Mouse (Mus musculus) midbrain, postnatal 0 days (tissue): ENCODE data around the gene Pex14. TPM values are rescaled to one million over a fixed set of nuclear protein-coding genes. Genes with fewer than 3 reads are reported as not detected.

Experiments used
- ATAC-seq: fragments of 200-750 bp; cut with Nextera tagmentation; 2 replicates; pipeline ENCODE4 v1.8.0; 2017; ENCODE audit warnings: moderate number of reproducible peaks, mild to moderate bottlenecking, moderate TSS enrichment, moderate library complexity; ENCODE audit not compliant: low FRiP score
- DNase-seq: peaks from one replicate; pipeline ENCODE4 v3.0.0-alpha.2; 2015; ENCODE audit warnings: low spot score
- H3K27ac ChIP-seq: fragments of 300-500 bp; sonication (generic); 2 replicates; pipeline ENCODE4 v1.5.1; 2014; ENCODE audit warnings: low read depth, mild to moderate bottlenecking, low read length, mixed read lengths
- H3K27me3 ChIP-seq: fragments of 300-500 bp; sonication (generic); 2 replicates; pipeline ENCODE4 v1.6.1; 2014; ENCODE audit warnings: low read length, control low read depth, mixed read lengths; ENCODE audit not compliant: insufficient read depth
- H3K36me3 ChIP-seq: fragments of 300-500 bp; sonication (generic); 2 replicates; pipeline ENCODE4 v1.6.1; 2014; ENCODE audit warnings: low read length, control low read depth, mixed read lengths; ENCODE audit not compliant: insufficient read depth
- H3K4me1 ChIP-seq: fragments of 300-500 bp; sonication (generic); 2 replicates; pipeline ENCODE4 v1.6.1; 2014; ENCODE audit warnings: mild to moderate bottlenecking, control low read depth, antibody characterized with exemption, low read length, mixed read lengths; ENCODE audit not compliant: insufficient read depth
- H3K4me2 ChIP-seq: fragments of 300-500 bp; sonication (generic); 2 replicates; pipeline ENCODE4 v1.6.1; 2014; ENCODE audit warnings: low read depth, mild to moderate bottlenecking, low read length, mixed read lengths; ENCODE audit not compliant: poor library complexity, severe bottlenecking
- H3K4me3 ChIP-seq: fragments of 300-500 bp; sonication (generic); 2 replicates; pipeline ENCODE4 v1.5.1; 2014; ENCODE audit warnings: low read depth, mild to moderate bottlenecking, low read length, moderate library complexity
- H3K9ac ChIP-seq: fragments of 300-500 bp; sonication (generic); replicated peaks from 2 replicates; pipeline ENCODE4 v1.6.1; 2014; ENCODE audit warnings: mild to moderate bottlenecking, low read length, moderate library complexity, mixed read lengths; ENCODE audit not compliant: poor library complexity, severe bottlenecking
- H3K9me3 ChIP-seq: fragments of 300-500 bp; sonication (generic); 2 replicates; pipeline ENCODE4 v1.6.1; 2016; ENCODE audit warnings: low read length, control low read depth
- CTCF ChIP-seq: IDR thresholded peaks from 2 replicates; pipeline ENCODE4 v1.5.1; 2016; ENCODE audit warnings: antibody characterized with exemption, mild to moderate bottlenecking
- WGBS: fragments of 180-500 bp; shearing (Covaris S2); extraction: QIAGEN DNeasy Blood & Tissue Kit; methylation state at CpG from one replicate; pipeline ENCODE4 v1.1.7; 2014; 5-methylcytosine and 5-hydroxymethylcytosine counted together
- polyA plus RNA-seq: library from polyadenylated mRNA; unstranded; fragments of >200 nt; fragmentation: Nextera tagmentation; extraction: Ambion mirVana; gene quantifications from 2 replicates; pipeline ENCODE4 v1.2.1, GENCODE M21; 2015
- total RNA-seq: library from RNA; depleted of rRNA; stranded (reverse); fragments of >200 nt; gene quantifications from 2 replicates; pipeline ENCODE4 v1.2.3, GENCODE M21; 2014

Gene Pex14
- total and polyA plus RNA-seq, 2 experiments from 2014 or later: 62.5 to 74.0 TPM

DNA sequence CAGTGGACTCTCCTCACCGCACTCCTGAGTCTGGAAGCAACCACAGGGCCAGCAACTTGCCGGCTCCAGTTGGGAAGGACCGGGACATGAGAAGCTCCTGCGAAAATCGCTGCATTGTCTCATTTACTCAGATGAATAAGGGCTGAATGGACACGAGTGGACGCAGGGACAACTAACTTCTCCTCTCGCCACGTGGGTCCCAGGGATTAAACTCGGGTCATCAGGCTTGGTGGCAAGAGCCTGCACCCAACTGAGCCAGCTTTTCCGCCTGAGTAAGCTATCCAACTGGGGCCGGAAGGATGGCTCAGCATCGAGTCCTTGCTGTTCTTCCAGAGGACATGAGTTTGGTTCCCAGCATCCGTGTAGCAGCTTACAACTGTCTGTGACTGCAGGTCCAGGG is 126.3 kb downstream of the Pex14 start:
- no peak for DNase-seq
- H3K27me3 ChIP-seq: no peaks in the 10 kb centered on the region
- H3K4me3 ChIP-seq: no peak overlapping the region
- 41% methylated on average over 14 of the region's 14 CpGs for WGBS
- H3K27ac ChIP-seq: no peak overlapping the region
- no peak for ATAC-seq
- H3K9ac ChIP-seq: no peak overlapping the region
- H3K4me1 ChIP-seq: no peaks in the 10 kb centered on the region
- TF ChIP-seq CTCF: no peak
- no peak overlapping the region for H3K4me2 ChIP-seq
- no peaks in the 10 kb centered on the region for H3K36me3 ChIP-seq
- H3K9me3 ChIP-seq: no peaks in the 10 kb centered on the region

DNA sequence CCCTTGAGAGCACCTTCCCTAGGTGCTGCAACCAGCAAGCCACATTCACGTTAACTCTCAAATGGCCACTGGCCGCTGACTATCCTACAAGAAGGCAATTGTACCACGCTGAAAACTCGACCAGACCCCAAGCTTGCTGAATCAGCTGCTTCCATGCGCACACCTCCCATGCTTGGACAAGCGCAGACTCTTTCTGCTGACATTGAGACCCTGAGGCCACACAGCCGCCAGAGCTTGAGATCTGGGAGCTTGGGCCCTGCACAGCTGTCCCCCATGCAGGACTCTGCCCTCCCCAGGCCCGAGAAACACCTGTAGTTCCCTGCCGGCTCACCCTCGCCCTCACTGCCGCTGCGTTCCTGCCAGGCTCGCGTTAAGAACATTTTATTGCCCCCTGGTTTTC is 127.0 kb downstream of the Pex14 start:
- WGBS: 82% methylated on average over 14 of the region's 14 CpGs
- Histone ChIP-seq H3K27ac (no peak overlapping the region), H3K9ac (no peak overlapping the region), H3K4me2 (no peak overlapping the region), H3K4me3 (no peak overlapping the region), H3K9me3 (no peaks in the 10 kb centered on the region), H3K36me3 (no peaks in the 10 kb centered on the region), H3K27me3 (no peaks in the 10 kb centered on the region), H3K4me1 (no peaks in the 10 kb centered on the region)
- DNase-seq (no peak), ATAC-seq (no peak)
- no peak for TF ChIP-seq CTCF

DNA sequence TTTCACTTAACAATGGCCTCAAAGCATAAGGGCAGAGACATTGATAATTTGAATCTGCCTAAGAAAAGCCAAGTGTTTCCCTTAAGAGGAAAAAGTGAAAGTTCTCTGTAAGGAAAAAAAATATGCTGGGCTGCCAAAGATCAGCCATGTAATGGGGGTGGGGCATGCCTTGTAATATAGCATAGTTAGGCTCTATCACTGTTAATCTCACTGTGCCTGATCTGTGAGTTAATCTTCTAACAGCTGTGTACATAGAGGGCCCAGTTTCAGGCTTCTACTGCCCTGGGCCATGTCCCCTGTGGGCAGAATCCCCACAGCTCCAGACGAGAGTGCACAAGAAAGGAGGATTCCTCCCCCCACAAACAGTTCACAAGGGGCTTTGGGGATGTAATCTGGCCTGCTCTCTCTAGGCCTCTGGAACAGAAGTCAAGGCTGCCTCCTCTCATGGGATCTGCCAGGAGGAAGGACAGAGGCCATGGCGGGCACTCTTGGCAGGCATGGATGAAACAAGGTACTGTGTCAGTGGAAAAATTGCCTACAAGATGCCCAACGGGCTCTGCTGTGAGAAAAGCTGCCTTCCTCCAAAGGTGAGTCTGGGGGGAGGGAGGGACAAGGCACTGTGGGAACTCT is 127.9 kb downstream of the Pex14 start:
- no peaks in the 10 kb centered on the region for H3K4me1 ChIP-seq

DNA sequence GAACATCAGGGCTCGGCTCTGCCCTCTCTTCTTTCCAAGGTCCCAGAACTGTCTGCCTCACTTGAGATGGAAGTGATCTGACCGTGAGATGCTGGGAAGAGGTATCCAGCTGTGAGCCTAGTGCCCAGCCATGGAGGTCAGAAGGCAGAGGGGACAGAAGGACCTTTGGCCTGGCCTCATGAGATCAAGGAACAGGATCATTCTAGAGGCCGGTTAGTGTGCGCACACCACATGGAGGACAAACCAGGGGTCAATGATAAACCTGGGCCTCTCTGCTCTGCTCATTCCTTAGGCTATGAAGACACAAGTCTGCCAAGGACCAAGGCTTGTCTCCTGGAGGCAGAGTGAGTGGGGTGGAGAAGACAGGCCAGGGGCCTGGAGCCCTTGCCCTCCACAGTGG is 128.9 kb downstream of the Pex14 start:
- 83% methylated on average over 4 of the region's 4 CpGs for WGBS
- H3K4me1 ChIP-seq: no peaks in the 10 kb centered on the region

More for the DNA sequence above, 127.9 kb downstream of the Pex14 start:
- Histone ChIP-seq H3K27ac (no peak overlapping the region), H3K4me3 (no peak overlapping the region), H3K9ac (no peak overlapping the region), H3K4me2 (no peak overlapping the region), H3K36me3 (no peaks in the 10 kb centered on the region), H3K27me3 (no peaks in the 10 kb centered on the region), H3K9me3 (no peaks in the 10 kb centered on the region)
- ATAC-seq (no peak), DNase-seq (no peak)
- 51% methylated on average over 3 of the region's 3 CpGs for WGBS
- TF ChIP-seq CTCF: no peak

DNA sequence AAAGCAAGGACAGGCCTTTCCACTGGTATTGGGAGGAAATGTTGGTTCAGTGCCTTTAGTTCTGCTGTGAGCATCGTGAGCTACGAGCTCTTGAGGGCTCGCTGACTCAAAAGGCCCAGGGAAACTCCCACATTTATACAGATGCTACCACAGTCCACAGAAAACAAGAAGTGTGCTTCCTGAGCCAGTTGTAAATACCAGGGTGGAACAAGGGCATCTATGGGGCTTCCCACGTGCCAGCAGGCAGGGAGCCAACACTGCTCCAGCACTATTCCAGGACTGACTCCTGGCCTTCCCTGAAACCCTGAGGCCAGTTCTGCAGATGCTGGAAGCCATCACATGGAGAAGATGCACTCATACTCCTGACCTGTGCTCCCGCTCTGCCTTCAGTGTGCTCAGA is 130.1 kb downstream of the Pex14 start:
- Histone ChIP-seq H3K9me3 (no peaks in the 10 kb centered on the region), H3K27ac (no peak overlapping the region), H3K27me3 (no peaks in the 10 kb centered on the region), H3K4me2 (no peak overlapping the region), H3K4me3 (no peak overlapping the region), H3K36me3 (no peaks in the 10 kb centered on the region), H3K9ac (no peak overlapping the region), H3K4me1 (no peaks in the 10 kb centered on the region)
- no peak for DNase-seq
- 68% methylated on average over 5 of the region's 5 CpGs for WGBS
- no peak for ATAC-seq
- TF ChIP-seq CTCF: no peak

More for the DNA sequence above, 128.9 kb downstream of the Pex14 start:
- no peak for TF ChIP-seq CTCF
- H3K4me3 ChIP-seq: no peak overlapping the region
- H3K36me3 ChIP-seq: no peaks in the 10 kb centered on the region
- DNase-seq (no peak), ATAC-seq (no peak)
- no peaks in the 10 kb centered on the region for H3K27me3 ChIP-seq
- H3K27ac ChIP-seq: no peak overlapping the region
- H3K9me3 ChIP-seq: no peaks in the 10 kb centered on the region
- H3K4me2 ChIP-seq: no peak overlapping the region
- no peak overlapping the region for H3K9ac ChIP-seq

DNA sequence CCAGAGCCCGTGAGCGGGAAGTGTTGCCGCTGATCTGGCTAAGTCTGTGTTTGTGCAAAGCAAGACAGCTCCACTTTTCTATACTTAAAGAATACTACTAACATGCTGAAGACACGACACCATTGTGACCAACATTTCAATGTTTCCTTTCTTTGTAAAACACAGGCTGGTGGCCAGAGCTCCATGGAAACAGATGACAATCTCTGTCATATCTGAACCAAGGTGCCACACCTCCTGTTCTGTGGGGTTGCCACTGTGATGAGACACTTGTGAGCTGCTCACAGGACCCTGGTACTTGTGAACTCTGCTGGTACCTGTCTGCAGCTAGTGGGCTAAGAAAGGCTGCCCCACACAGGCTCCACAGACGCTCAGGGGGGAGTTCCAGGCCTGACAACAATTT is 130.8 kb downstream of the Pex14 start:
- WGBS: 71% methylated on average over 5 of the region's 5 CpGs
- H3K27me3 ChIP-seq: no peaks in the 10 kb centered on the region
- H3K4me3 ChIP-seq: no peak overlapping the region
- no peak overlapping the region for H3K9ac ChIP-seq
- no peaks in the 10 kb centered on the region for H3K4me1 ChIP-seq
- DNase-seq: no peak
- no peak overlapping the region for H3K4me2 ChIP-seq
- no peak overlapping the region for H3K27ac ChIP-seq
- no peak for TF ChIP-seq CTCF
- no peaks in the 10 kb centered on the region for H3K9me3 ChIP-seq
- no peak for ATAC-seq
- no peaks in the 10 kb centered on the region for H3K36me3 ChIP-seq
